Mouse (Mus musculus): ENCODE data around the gene Ugt1a6b. TPM values are rescaled to one million over a fixed set of nuclear protein-coding genes. Genes with fewer than 3 reads are reported as not detected.
A peak's percentile ranks its signal among the peaks of the same experiment; 100 is the strongest.

Ugt1a6b gene
- total and polyA plus RNA-seq, 3 experiments = 0.64 to 1.8 (median 1.4) TPM

GRCm38 (mm10) chr1:88268070-88268469 lies 165.0 kb downstream of the Ugt1a6b start:
- H3K27ac ChIP-seq = no peak overlapping the region
- intact Hi-C loops (cut with DNase I) = no loop called here
- TF ChIP-seq EP300 (IDR thresholded peaks at IDR 0.05; ENCODE audit: insufficient read depth, low read depth, low read length) = no peak
- no peak for TF ChIP-seq POLR2A (IDR thresholded peaks at IDR 0.05; ENCODE audit: insufficient read depth, low read depth, low read length)
- TF ChIP-seq CTCF (IDR thresholded peaks at IDR 0.05) = no peak
- no peaks in the 10 kb centered on the region for H3K36me3 ChIP-seq (ENCODE audit: control insufficient read depth, insufficient read depth, low read length)
- no peak overlapping the region for H3K9ac ChIP-seq (ENCODE audit: low read depth, low read length)
- 80% methylated on average over 6 of the region's 6 CpGs for WGBS
- H3K27me3 ChIP-seq (ENCODE audit: control insufficient read depth, insufficient read depth, low read length) = no peaks in the 10 kb centered on the region
- peak in 1 of 2 experiments; percentile 26 for DNase-seq
- H3K4me3 ChIP-seq = no peak overlapping the region
- no peaks in the 10 kb centered on the region for H3K79me2 ChIP-seq (replicated peaks; ENCODE audit: control insufficient read depth, insufficient read depth, low read length)
- no peaks in the 10 kb centered on the region for H3K4me1 ChIP-seq (ENCODE audit: control insufficient read depth, insufficient read depth, low read length)

Other genes with a start within 250 kb of the Ugt1a6b start
- 10 to 100 TPM; 40.8 to 47.3 TPM for gene Dgkd, start 250.0 kb upstream of the Ugt1a6b start, total RNA-seq (2021)
- 23.5 and 34.7 TPM in 2 replicates for gene Dgkd, start 250.0 kb upstream of the Ugt1a6b start, polyA plus RNA-seq (2012; rRNA removed)
- 10 to 100 TPM; 15.2 to 15.6 TPM for gene Usp40, start 94.7 kb upstream of the Ugt1a6b start, total RNA-seq (2021)
- 9.3 and 12.7 TPM in 2 replicates for gene Usp40, start 94.7 kb upstream of the Ugt1a6b start, polyA plus RNA-seq (2012; rRNA removed)
- gene Ugt1a10, start 47.9 kb upstream of the Ugt1a6b start, total RNA-seq (2021) = not detected
- not detected in 2 replicates for gene Ugt1a10, start 47.9 kb upstream of the Ugt1a6b start, polyA plus RNA-seq (2012; rRNA removed)
- gene Ugt1a9, start 32.5 kb upstream of the Ugt1a6b start, total RNA-seq (2021) = not detected
- not detected in 2 replicates for gene Ugt1a9, start 32.5 kb upstream of the Ugt1a6b start, polyA plus RNA-seq (2012; rRNA removed)
- not detected for gene Ugt1a8, start 15.4 kb upstream of the Ugt1a6b start, total RNA-seq (2021)
- not detected in 2 replicates for gene Ugt1a8, start 15.4 kb upstream of the Ugt1a6b start, polyA plus RNA-seq (2012; rRNA removed)
- 1 to 10 TPM in 1 of 2 experiments, under 1 TPM in 1; 0.70 to 1.2 TPM for gene Ugt1a7c, start 8.2 kb upstream of the Ugt1a6b start, total RNA-seq (2021)
- gene Ugt1a7c, start 8.2 kb upstream of the Ugt1a6b start, polyA plus RNA-seq (2012; rRNA removed) = 0.26 and 0.90 TPM in 2 replicates
- 1 to 10 TPM; 2.1 to 2.4 TPM for gene Ugt1a6a, start 31.6 kb downstream of the Ugt1a6b start, total RNA-seq (2021)
- gene Ugt1a6a, start 31.6 kb downstream of the Ugt1a6b start, polyA plus RNA-seq (2012; rRNA removed) = 2.6 and 3.7 TPM in 2 replicates
- gene Ugt1a5, start 62.8 kb downstream of the Ugt1a6b start, total RNA-seq (2021) = not detected
- not detected in 2 replicates for gene Ugt1a5, start 62.8 kb downstream of the Ugt1a6b start, polyA plus RNA-seq (2012; rRNA removed)
- gene Ugt1a2, start 97.3 kb downstream of the Ugt1a6b start, total RNA-seq (2021) = not detected
- not detected in 2 replicates for gene Ugt1a2, start 97.3 kb downstream of the Ugt1a6b start, polyA plus RNA-seq (2012; rRNA removed)
- gene Dnajb3, start 102.5 kb downstream of the Ugt1a6b start, total RNA-seq (2021) = under 1 TPM in 1 of 2 experiments, not detected in 1; 0.23 TPM
- gene Dnajb3, start 102.5 kb downstream of the Ugt1a6b start, polyA plus RNA-seq (2012; rRNA removed) = 0.53 and 0.66 TPM in 2 replicates
- gene Ugt1a1, start 108.7 kb downstream of the Ugt1a6b start, total RNA-seq (2021) = not detected
- 0.32 TPM in 1 of 2 replicates, not detected in the other for gene Ugt1a1, start 108.7 kb downstream of the Ugt1a6b start, polyA plus RNA-seq (2012; rRNA removed)
- gene Mroh2a, start 123.7 kb downstream of the Ugt1a6b start, total RNA-seq (2021) = under 1 TPM in 1 of 2 experiments, not detected in 1; 0.13 TPM
- gene Mroh2a, start 123.7 kb downstream of the Ugt1a6b start, polyA plus RNA-seq (2012; rRNA removed) = 0.06 TPM in 2 replicates
- gene Hjurp, start 174.4 kb downstream of the Ugt1a6b start, total RNA-seq (2021) = 10 to 100 TPM in 1 of 2 experiments, 1 to 10 TPM in 1; 8.7 to 11.5 TPM
- 12.7 and 23.9 TPM in 2 replicates for gene Hjurp, start 174.4 kb downstream of the Ugt1a6b start, polyA plus RNA-seq (2012; rRNA removed)
- gene Trpm8, start 174.4 kb downstream of the Ugt1a6b start, total RNA-seq (2021) = not detected
- gene Trpm8, start 174.4 kb downstream of the Ugt1a6b start, polyA plus RNA-seq (2012; rRNA removed) = not detected in 2 replicates

Measured in heart, adult 2 months (tissue).